Mouse (Mus musculus) adrenal gland (tissue): ENCODE results near the gene 6030458C11Rik.
"Not testable (repeated sequence)": the region's sequence is repeated elsewhere in the genome, so short reads cannot be mapped to it uniquely, and the experiment has no call there.

Experiments used
- intact Hi-C: fragments of 180-260 bp; cut with DNase I; formaldehyde crosslinking; loops from one replicate; pipeline ENCODE4 v1.15.1; 2025

Gene 6030458C11Rik

DNA sequence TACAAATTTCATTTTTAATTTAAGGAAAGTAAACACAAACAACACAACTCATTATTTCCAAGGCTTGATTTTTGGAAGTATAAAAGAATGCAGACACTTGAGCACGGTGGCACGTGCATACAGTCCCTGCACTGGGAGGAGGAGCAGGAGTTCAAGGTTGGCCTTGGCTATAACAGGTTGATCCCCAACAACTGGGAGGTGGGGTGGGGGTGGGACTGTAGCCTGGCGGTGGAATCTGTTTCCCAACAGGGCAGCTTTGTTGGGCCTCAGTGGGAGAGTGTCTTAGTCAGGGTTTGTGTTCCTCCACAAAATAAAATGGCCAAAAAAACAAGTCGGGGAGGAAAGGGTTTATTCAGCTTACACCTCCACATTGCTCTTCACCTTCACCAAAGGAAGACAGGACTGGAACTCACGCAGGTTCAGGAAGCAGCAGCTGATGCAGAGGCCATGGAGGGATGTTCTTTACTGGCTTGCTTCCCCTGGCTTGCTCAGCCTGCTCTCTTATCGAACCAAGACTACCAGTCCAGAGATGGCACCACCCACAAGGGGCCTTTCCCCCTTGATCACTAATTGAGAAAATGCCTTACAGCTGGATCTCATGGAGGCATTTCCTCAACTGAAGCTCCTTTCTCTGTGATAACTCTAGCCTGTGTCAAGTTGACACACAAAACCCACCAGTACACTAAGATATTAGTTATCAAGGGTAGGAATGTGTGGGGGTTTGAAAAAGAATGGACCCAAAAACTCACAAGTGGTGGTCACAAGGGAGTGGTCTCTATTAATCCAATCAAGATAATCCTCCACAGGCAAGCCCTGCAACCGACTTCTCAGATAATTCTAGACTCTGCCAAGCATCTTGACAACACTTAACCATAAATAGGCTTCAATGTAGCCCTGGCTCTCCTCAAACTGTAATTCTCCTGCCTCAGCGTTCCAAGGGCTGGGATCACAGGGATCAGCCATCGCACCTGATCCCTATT is 1.7 kb downstream of the 6030458C11Rik start:
- intact Hi-C loops, result no loop called here

DNA sequence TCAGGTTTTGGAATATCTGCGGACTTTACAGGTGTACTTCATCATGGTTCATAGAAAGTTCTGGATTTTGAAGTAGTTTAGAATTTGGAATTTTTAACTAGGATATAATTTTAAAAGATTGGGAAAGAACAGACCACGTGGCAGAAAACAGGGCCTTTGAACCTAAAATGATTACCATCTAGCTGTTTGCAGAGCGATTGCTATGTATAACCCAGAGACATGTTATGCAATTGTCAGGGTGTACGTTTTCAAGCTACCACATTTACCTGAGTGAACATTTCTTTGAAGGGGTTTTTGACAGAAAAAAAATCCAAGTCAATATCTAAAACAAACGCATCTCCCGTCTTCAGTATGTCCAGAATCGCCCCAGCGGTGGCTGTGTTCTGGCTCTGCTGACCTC is 6.9 kb downstream of the 6030458C11Rik start:
- intact Hi-C loops, result no loop called here

DNA sequence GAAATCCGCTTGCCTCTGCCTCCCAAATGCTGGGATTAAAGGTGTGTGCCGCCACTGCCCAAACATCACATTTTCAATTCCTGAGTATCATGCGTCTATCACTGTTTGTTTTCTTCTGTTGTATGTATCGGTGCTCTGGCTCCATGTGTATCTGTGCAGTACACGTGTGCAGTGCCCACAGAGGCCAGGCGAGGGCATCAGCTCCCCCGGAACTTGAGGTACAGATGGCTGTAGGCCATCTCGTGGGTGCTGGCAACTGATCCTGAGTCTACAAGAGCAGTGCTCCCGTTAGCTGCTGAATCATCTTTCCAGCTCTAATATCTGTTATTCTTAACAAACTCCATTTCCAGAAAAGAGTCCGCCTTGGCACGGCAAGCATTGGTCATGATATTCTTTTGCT is 11.8 kb downstream of the 6030458C11Rik start:
- intact Hi-C loops, result no loop called here

DNA sequence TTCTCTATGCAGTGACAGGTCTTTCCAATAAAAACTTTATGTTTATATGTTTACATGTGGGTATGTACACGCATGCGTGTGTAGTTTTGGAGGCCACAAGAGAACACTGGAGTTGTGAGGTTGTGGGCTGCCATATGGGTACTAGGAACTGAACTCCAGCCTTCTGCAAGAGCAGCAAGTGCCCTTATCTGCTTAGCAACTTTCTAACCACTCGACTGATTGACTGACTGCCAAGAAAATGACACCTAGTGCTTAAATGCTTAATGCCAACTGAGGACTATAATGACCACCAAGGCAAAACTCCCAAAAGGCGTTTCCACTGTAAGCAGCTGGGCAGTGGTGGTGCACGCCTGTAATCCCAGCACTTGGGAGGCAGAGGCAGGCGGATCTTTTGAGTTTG is 15.1 kb downstream of the 6030458C11Rik start:
- intact Hi-C loops, result no loop called here

DNA sequence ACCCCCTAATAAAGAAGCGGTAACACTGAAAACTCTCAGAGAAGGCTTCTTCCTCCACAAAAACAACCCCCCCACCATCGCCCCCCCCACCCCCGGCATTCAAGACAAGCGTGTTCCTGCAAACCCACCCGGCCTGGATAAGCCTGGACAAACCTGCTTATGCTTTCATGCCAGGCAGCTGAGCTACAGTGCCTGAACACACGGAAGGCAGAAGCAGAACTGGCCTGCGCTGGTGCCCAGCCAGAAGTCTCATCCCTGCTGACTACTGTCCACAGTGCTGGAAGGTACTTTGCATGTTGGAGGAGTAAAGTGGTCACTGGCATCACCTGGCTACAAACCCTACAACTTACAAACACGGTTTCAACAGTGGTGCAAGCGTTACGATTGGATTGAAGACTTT is 17.4 kb downstream of the 6030458C11Rik start:
- intact Hi-C loops, result no loop called here

DNA sequence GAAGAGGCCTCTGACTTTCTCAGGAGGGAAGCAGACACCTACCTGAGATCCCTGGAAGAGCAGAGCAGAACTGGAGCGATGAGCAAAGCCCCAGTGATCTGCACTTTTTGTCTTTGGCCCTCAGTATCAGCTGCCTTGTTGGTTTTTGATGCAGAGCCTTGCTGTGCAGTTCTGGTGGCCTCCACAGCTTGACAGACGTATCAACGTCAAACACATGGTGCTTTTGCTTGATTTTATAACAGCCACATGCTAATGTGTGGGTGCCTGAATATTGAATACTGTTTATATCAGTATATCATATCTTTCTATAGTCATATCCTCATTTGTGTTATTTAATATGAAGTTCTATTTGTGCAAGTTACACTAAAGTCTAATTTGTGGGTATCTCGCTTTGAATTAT is 19.4 kb downstream of the 6030458C11Rik start:
- intact Hi-C loops, result no loop called here

DNA sequence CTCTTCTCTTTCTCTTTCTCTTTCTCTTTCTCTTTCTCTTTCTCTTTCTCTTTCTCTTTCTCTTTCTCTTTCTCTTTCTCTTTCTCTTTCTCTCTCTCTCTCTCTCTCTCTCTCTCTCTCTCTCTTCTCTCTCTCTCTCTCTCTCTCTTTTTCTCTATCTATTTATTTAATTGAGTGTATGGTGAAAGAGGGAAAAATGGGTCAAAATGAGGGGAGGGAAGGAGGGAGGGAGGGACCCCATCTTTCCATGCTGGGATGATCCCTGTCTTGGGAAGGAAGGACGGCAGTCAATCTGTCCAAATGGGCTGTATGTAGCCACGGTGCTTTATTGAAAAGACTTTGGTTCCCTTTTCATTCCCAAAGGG is 23.3 kb downstream of the 6030458C11Rik start:
- intact Hi-C loops, result not testable (repeated sequence)

DNA sequence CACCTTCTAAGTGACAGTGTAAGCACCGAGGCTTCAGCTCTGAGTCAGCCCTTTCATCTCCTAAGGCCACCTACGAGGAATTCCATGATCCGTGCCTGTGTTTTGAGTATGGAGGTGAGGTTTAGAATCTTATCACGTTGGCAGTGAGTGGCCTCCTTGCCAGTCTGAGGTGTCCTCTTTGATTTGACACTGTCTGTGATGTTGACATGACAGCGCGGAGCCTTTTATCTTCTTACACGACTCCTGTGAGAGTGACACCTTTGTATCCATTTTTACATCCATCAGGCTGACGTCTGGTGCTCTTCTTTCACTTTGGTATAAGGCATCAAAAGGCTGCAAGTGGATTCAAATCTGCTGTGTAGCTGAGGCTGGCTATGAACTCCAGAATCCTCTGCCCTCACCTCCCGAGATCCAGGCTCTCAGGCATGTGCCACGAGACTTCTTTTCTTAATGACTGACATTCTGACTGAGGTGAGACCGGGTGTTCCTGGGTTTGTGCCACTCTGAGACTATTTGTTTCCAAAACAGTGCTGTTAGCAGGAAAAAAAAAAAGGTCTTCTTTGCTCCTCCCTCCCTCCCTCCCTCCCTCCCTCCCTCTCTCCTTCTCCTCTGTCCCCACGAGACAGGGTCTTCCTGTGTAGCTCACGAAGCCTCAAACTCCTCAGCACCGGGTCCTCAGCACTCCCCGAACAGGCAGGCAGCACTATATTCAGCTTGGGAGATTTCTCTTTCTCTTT is 23.9 kb downstream of the 6030458C11Rik start:
- intact Hi-C loops, result no loop called here

DNA sequence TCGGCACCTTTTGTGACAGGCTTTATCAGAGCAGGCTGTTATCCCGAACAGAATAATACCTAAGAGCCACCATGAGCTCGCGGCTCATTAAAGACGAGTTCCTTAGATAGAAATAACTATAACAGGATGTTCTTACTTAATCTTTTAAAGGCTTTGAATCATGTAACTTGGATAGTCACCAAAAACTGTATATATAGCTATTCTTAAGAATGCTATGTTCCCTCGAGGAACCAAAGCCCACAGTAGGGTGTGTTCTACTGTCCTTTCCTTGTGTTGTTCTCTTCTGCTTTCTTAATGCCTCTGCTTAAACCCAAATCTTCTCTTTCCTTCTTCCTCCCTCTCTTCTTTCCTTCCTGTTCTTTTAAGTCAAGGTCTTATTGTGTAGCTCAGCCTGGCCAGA is 26.4 kb downstream of the 6030458C11Rik start:
- intact Hi-C loops, result loop anchor here (5.0 kb wide), 1 partner anchor 431 kb away; no protein-coding TSS in a partner anchor

DNA sequence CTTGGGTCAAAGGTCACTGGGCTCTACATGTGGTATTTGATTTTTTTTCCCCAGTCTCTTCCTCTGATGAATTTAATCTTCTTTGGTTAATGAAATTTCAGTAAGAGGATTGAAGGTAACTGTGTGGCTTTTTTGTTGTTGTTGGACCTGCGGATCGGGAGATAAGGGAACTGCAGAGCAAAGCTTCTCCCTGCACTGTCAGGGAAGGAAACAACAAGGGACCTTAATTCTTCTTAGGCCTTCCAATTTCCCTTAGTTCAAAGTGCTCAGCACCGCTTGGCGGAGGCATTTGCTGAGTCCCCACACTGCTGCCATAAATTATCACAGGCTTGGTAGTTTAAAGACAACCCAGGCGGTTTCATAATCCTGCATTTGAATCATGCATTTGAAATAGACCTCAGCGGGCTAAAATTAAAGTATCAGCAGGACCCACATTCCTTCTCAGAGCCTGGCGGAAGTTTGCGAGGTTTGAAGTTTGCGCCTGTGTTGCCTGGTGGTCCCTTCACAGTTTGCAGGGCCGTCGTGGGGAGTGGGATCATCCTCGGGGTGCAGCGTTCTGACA is 28.5 kb downstream of the 6030458C11Rik start:
- intact Hi-C loops, result loop anchor here (2.0 to 5.0 kb wide), 2 partner anchors 209 to 429 kb away; no protein-coding TSS in a partner anchor

DNA sequence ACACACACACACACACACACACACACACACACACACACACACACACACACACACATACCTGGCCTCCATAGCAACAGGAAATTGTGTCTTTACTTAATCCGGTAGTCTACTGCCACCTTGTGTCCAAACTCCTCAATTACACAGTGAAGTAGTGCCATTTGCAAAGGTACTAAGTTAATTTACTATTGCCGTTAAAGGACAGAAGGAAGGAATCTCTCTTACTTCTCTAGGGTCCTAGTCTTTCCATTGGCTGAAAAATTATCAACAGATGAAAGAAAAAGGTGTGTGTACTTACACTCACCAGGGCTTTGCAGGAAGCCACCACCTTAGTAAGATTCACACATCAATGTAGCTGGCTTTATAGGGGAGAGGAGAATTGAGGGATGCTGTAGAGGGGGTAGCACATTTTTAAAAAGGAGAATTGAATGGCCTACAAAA is 29.0 kb downstream of the 6030458C11Rik start:
- intact Hi-C loops, result loop anchor here (2.0 to 5.0 kb wide), 2 partner anchors 209 to 428 kb away; no protein-coding TSS in a partner anchor

DNA sequence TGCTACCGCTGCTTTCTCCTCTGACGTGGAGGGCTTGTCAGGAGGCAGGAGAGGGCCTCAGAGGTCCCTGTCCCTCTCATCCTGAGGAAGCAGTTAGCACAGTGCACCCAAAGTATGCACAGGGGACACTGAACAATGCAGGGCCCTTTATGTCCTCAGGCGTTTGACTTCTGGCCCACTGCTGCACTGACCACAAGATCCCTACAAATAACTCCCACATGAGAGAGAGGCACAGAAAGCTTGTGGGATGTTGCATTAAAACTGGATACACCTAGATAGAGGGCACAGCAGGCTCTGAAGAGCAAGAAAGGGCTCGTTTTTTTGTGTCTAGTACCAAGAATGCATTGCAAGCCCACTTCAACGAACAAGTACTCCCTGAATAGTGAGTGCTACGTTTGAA is 30.1 kb downstream of the 6030458C11Rik start:
- intact Hi-C loops, result loop anchor here (2.0 kb wide), 1 partner anchor 208 kb away; no protein-coding TSS in a partner anchor

DNA sequence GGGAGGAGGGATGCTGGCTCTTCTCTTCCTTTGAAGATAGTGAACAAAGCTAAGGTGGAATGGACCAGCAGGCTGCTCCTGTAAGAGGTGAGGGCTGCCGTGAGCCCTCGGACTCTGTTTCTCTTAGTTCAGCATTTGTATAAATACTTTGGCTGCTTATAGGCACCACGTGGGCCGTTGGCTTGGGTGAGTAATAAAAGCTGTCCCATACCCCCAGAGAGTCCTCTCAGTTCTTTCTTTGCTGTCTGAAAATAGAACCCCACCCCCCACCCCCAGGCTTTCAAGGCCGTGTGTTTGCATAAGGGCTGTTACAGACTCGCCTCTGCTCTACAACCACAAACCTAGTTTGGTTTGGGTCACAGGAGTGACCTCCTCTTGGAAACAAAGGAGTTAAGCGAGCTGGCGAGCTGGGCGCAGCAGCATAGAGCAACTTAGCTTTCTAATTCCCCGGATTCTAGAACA is 35.0 kb downstream of the 6030458C11Rik start:
- intact Hi-C loops, result no loop called here

DNA sequence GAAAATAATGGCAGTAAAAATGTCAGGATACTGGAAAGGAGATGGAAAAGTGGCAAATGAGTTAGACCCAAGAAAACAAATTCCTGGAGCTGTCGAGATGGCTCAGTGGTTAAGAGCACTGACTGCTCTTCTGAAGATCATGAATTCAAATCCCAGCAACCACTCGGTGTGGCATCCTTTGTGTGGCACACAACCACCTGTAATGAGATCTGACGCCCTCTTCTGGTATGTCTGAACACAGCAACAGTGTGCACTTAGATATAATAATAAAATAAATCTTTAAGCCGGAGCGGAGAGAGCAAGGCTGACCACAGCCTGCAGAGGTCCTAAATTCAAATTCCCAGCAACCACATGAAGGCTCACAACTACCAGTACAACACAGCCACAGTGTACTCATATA is 35.9 kb downstream of the 6030458C11Rik start:
- intact Hi-C loops, result no loop called here

DNA sequence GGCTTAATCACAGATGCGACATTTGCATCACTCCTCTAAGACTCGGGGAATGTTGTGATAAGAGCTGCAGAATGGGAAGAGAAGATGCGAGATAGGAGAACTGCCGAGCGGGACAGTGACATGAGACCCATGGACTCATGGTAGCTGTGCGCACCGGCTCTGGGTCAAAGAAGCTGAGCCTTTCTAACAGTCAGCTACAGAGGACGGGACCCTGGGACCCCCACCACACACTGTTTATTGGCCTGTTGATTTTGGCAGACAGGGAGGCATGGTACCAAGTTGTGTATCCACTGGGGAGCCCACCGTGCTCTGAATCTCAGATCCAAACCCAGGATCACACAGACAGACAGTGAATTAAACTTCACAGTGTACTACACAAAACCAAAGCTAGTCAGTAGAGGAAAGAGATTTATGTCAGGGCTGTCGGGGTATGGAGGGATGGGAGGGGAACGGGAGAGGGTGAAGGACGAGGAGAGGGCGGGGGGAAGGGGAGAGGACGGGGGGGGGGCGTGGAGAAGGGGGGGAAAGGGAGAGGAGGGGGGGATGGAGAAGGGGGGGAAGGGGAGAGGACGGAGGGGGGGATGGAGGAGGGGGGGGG is 42.6 kb downstream of the 6030458C11Rik start:
- intact Hi-C loops, result loop anchor here (5.0 kb wide), 1 partner anchor 90 kb away; no protein-coding TSS in a partner anchor

DNA sequence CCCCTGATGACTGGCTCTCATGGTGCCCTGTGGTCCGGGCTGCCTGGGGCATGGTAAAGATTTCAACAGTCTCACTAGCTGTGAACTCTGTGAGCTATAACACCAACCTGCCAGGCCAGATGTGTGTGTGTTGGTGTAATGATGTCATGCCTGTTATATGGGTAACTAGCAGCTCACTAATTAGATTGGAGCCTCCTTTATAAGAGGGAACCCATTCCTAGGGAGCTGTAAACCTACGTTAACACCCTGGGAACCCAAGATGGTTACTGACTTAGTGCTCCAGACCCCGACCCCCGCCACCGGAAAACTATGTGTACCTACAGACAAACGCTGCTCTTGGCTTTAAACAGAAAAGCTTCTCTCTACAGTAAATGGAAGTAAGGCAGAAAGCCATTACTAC is 43.2 kb downstream of the 6030458C11Rik start:
- intact Hi-C loops, result loop anchor here (5.0 kb wide), 1 partner anchor 89 kb away; no protein-coding TSS in a partner anchor

DNA sequence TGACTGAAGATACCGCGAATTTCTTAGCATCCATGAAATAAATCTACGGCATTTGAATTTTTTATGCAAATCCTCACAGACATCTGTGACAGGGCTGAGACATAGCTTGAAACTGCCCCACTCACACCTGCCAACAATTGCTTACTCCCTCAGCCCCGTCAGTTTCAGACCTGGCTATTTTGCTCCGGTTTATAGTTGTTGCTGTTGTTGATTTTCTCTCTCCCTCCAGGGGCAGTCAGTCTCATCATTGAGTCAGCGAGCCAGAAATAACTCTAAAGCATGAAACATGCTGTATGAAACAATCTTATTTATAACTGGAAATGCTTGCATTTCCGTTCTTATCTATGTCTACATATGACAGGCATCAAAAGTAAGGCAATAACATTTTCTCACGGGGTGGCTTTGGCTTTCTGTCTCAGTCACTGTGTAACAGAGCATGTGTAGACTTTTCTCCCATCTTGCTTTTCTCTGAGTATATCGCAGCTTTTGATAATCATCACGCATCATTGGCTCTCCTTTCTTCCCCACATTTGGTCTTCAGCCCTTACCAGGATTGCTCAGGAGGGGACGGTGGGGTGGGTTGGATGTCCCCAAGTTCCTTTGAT is 50.2 kb downstream of the 6030458C11Rik start:
- intact Hi-C loops, result no loop called here

DNA sequence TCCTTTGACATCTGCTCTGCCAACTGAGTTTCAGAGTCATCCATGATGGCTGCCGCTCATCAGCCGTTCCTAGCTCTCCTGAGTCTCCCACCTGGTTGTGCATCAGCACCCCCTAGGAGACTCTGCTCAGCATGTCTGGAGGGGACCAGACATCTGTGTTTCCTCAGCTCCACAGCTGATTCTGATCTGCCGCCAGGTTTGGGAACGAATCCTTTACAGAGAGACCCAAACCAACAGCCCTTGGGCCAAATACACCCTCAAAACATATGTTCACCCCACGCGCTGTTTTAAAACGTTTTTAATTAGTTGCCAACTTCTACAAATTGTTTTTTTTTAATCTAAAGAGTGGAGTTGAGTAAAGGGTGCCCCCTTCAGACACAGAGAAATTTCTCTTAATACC is 53.5 kb downstream of the 6030458C11Rik start:
- intact Hi-C loops, result no loop called here

DNA sequence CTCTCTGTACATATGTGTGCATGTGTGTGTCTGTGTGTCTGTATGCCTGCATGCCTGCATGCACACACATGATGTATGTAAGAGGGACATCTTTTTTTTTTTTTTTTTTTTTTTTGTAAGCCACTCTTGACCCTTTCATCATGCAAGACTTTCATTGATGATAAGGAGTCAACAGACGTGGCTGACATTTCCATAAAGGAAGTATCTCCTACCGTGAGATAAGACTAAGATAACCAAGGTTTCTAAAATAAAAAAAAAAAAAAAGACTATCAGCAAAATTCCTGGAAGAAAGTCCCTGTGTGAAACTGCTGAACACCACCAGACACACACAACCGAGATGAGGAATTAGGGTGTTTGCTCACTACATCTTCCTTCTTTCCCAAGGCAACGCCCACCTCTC is 57.6 kb downstream of the 6030458C11Rik start:
- intact Hi-C loops, result no loop called here

DNA sequence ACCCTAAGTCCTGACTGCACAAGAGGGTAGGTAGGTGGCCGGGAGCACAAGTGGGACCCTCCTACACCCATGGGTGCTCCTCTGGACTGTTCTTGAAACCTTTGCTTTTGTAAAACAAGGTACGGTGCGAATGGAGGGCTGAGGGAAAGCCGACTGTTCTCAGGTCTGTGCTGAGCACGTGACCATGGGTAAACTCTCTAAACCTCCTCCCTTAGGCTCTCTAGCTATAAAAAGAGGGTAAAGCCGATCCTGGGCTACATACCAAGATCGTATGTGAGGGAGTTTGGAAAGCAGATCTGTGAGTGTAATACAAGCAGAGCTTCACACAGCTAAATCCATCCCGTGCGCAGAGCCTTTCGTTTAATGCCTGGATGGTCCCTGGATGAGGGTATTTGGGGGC is 61.3 kb downstream of the 6030458C11Rik start:
- intact Hi-C loops, result no loop called here
